Mouse (Mus musculus) bone marrow macrophage, adult 2 months (primary cell): ENCODE data around the gene Epx.

Experiments used
- CTCF ChIP-seq: IDR thresholded peaks from 2 replicates; pipeline ENCODE4 v1.5.1; 2012; ENCODE audit warnings: low read depth, mild to moderate bottlenecking, low read length, moderate library complexity
- POLR2A ChIP-seq: IDR thresholded peaks from 2 replicates; pipeline ENCODE4 v1.6.1; 2012; ENCODE audit warnings: mild to moderate bottlenecking, low read depth, low read length, borderline replicate concordance

- no peak for TF ChIP-seq CTCF
- TF ChIP-seq POLR2A: no peak
Observed at GRCm38 (mm10) chr11:87884856-87885255, 9.5 kb upstream of the Epx start.
